Mouse (Mus musculus): ENCODE results near the gene Gm32802. TPM values are rescaled to one million over a fixed set of nuclear protein-coding genes. Genes with fewer than 3 reads are reported as not detected.
"Not testable (repeated sequence)": the region's sequence is repeated elsewhere in the genome, so short reads cannot be mapped to it uniquely, and the experiment has no call there.

Gene Gm32802
- total RNA-seq (2021) = under 1 TPM; 0.39 to 0.43 TPM
- long read RNA-seq, experiment 1 = 0 reads
- long read RNA-seq, experiment 2 = 0 reads

DNA sequence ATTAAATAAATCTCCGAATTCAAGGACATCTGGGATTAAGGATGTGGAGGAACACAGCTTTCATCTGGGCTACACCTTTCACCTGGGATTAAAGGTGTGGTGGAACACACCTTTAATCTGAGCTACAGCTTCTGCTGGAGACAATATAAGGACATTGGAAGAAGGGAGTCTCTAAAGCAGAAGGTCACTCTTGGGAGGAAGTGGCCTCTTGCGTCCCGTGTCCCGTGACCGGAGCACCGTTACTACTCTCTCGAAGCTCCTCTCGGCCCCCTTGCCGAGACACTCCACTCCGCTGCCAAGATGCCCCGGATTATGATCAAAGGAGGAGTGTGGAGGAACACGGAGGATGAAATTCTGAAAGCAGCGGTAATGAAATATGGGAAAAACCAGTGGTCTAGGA, at the start of gene Gm32802:
TSS of gene Gm32802 (plus strand) at position 301 of the 400 bp plus-strand sequence.
- DNase-seq (ENCODE audit: low spot score) = not testable (repeated sequence)

- DNase-seq (ENCODE audit: low spot score) = not testable (repeated sequence)
Observed at GRCm38 (mm10) chr10:118215719-118216393, 42.6 kb upstream of the Gm32802 start.

DNA sequence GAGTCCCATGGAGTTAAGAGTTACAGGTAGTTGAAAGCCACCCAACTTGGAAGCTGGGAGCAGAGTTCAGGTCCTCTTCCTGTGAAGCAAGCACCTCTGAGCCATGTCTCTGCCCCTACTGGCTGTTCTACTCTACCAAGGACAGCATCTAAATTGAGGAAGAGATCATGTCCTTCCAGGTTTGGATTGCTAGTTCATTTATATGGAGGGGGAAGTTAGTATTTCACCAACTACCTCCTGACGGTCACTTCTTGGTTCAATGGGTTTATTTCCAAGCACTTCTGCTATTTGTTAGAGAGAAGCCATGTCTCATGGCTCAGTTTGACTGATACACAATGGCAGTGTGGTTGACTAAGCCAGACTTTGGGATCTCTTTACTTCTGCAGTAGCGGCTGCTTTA, 30.9 kb upstream of the Gm32802 start:
- DNase-seq (ENCODE audit: low spot score) = not testable (repeated sequence)

- DNase-seq (ENCODE audit: low spot score) = not testable (repeated sequence)
Observed at GRCm38 (mm10) chr10:118232607-118233006, 25.9 kb upstream of the Gm32802 start.

GRCm38 (mm10) chr10:118240680-118241079, 17.8 kb upstream of the Gm32802 start, which contains the start of gene Gm32717:
Gene Gm32717 (minus strand): TSS chr10:118240780.
- not testable (repeated sequence) for DNase-seq (ENCODE audit: low spot score)

DNA sequence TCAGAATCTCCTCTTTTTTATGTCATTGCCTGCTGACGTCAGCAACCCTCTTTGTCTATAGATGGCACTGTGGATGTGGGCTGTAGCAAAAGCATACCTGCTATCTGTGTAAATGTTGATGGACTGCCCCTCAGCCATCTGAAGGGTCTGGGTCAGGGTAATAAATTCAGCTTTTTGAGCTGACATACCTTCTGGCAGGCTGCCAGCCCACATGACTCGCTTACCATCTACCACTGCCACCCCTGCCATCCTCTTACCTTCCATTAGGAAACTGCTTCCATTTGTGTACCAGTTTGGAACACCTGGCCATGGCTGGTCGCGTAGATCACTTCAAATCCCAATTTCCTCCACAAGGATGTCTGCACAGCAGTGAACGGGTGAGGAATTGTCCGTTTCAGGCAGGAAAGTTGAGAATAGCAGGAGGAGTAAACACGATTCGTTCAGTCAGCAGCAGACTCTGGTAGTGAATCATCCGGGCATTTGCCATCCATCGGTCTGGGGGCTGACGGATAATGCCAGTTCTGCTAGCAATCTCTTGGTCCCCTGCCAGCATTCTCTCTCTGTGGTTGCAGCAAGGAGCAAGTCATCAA, 9.4 kb upstream of the Gm32802 start:
- not testable (repeated sequence) for DNase-seq (ENCODE audit: low spot score)

DNA sequence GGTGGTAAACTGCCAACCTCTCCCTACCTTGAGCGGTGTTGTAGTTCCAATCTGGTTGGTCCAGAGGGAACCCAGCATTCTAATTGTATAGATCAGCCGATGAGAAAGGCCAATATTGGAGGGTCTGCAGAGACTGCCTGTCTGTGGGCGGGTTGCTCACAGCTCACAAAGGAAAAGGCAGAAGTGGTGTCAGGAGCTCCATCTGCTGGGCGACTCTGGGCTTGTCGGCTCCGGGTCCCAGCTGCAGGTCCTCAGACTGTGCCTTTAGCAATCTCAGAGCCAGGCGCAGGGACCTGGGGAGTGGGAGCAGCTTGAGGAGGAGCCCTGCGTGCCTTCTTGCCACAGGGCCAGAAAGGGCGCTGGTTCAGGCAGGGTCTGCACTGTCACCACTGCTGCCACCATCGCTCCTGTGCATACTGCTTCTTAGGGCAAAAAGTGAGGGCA, 7.6 kb upstream of the Gm32802 start:
- DNase-seq (ENCODE audit: low spot score) = no peak

DNA sequence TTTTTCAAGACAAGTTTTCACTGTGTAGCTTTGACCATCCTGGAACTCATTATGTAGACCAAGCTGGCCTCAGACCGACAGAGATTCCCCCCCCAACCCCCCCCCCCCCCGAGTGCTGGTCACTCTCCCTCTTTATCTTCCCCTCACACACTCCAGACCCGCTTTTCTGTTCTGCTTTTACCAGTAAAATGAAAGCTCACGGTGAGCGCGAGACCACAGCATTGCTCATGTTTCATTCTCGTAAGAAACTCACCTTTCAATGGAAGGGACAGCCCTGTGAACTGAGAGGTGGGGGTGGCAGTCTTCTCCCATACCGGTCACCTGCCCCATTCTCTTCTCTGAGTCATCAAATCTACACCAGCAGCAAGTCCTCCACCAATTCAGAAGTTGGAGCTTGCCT, 10.3 kb downstream of the Gm32802 start:
- DNase-seq (ENCODE audit: low spot score) = not testable (repeated sequence)

GRCm38 (mm10) chr10:118271416-118271815, 12.9 kb downstream of the Gm32802 start:
- DNase-seq (ENCODE audit: low spot score) = not testable (repeated sequence)

DNA sequence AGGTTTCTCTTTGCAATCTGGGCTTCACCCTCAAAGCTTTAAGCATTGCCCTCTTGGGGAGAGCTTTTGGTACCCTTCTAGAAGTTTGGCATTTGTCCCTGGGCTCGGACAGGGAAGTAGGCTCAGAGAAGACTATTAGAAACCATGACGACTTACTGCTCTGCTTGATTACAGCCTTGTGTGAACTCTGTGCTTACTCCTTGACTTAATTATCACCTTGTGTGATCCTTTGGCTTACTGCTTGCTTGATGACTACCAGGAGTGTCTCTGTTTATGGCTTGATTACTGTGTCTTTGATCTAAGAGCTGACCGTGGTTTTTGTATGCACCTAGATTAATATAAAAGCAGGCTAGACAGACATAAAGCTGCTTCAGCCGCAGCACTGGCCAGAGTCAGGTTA, 19.6 kb downstream of the Gm32802 start:
- DNase-seq (ENCODE audit: low spot score) = not testable (repeated sequence)

DNA sequence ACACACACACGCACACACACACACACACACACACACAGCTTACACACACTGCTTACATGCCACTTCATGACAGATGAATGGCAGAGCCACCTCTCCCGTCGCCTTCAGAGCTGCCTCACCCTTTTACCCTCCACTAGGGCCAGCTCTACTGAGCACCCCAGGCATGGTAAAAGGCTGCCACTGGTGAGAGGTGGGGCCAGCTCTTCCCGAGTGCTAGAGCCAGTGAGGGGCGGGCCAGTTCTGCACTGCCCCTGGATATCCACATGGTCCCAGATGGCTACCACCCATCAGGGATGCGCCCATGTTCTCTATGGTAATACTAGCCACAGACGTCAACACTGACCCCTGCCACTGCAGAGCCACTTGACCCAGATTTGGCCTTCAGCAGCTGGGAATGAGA, 24.1 kb downstream of the Gm32802 start:
- DNase-seq (ENCODE audit: low spot score) = not testable (repeated sequence)

DNA sequence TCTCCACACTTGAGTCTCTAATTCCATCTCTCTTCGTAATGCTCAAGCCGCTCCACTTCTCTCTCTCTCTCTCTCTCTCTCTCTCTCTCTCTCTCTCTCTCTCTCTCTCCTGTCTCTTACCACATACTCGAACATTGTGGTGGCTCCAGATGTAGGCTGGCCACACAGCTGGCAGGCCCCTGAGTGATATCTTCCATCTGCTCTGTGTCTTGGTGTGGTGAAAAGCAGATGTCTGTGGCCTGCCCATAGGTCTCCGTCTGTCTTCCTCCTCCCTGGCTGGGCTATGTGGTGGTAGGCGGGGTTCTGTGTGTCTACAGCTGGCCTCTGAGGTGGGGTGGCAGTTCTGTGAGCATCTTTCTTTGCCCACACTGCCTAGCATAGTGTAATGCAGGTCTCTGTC, 24.5 kb downstream of the Gm32802 start:
- DNase-seq (ENCODE audit: low spot score) = not testable (repeated sequence)

DNA sequence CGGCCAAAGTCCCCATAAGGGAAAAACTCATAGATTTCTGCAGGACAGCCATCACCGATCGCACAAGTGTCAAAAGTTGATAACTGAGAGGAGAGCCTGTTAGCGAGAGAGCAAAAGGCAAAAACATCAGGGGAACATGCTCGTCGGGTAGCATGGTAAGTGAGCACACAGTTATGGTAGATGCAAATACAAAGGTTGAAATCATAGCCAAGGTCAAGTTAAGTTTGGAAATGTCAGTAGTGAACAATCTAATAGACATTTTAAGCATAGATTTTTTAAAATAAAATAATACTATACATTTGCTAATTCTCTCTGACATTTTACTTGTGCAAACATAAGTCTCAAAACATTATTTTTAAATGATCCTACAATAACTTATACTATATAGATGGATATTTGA, 36.5 kb downstream of the Gm32802 start, which contains the start of gene Iltifb:
TSS of gene Iltifb (minus strand) at position 101 of the 400 bp plus-strand sequence.
- DNase-seq (ENCODE audit: low spot score) = no peak

DNA sequence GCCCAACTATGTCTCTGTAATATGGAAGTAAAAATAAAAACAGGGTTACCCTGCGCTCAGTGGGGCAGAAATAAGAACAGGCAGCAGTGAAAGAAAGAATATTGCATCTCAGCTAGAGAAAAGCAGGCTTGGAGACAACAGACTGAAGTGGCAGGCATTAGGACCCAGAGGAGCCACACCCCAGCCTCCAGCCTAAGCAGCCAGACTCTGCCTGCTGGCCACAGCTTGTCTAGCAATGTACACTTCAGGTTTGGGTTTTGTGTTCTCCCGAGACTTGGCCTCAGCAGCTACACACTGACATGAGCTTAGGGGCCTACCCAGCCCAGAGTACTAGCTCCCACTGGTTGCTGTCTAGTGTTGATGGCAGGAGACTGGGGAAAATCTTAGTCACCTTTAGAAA, 43.6 kb downstream of the Gm32802 start:
- not testable (repeated sequence) for DNase-seq (ENCODE audit: low spot score)

Other genes starting within 250 kb of the Gm32802 start
- gene Mdm1, start 116.9 kb upstream of the Gm32802 start, total RNA-seq (2021) = 1 to 10 TPM; 2.1 to 2.8 TPM
- not detected for gene Il22, start 53.7 kb upstream of the Gm32802 start, total RNA-seq (2021)
- gene Gm32717, start 17.9 kb upstream of the Gm32802 start, total RNA-seq (2021) = under 1 TPM; 0.39 to 0.43 TPM
- not detected for gene Iltifb, start 36.4 kb downstream of the Gm32802 start, total RNA-seq (2021)
- gene Gm9040, start 68.3 kb downstream of the Gm32802 start, total RNA-seq (2021) = not detected
- not detected for gene Gm9044, start 73.7 kb downstream of the Gm32802 start, total RNA-seq (2021)
- gene Gm9045, start 79.1 kb downstream of the Gm32802 start, total RNA-seq (2021) = not detected
- not detected for gene Gm9046, start 84.6 kb downstream of the Gm32802 start, total RNA-seq (2021)
- not detected for gene Gm9048, start 90.0 kb downstream of the Gm32802 start, total RNA-seq (2021)
- not detected for gene Gm9049, start 95.4 kb downstream of the Gm32802 start, total RNA-seq (2021)
- gene Ifng, start 182.4 kb downstream of the Gm32802 start, total RNA-seq (2021) = not detected

Measured in gastrocnemius, adult 18-20 months (tissue).